8 mouse cellular contexts compared by ENCODE assay signal in the genomic region with DNA sequence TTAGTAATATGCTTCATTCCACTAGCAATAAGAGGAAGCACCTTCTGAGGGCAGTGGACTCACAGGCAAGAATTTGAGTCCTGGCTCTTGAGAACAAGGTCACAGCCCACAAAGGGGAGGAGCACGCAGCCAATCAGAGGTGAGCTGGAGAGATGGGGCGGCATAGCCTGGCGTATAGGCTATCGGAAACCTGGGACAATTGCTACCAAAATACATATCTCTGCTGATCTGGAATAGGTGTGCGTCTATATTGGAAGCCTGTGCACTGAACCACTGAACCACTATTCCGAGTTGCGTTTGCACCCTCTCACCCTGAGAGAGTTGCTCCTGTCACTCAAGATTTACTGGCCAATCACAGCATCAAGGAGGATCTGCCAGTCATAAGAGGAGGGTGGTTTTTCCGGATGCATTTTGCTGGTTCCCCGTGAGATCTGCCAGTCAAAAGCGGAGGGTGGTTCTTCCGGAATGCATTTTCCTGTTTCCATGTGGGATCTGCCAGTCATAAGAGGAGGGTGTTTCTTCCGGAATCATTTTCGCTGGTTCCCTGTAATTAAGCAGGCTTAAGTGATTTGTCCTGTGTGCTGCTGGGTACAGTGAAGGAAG.
DNase-seq lines count a peak whose midpoint lies in the region; ATAC-seq and TF ChIP-seq lines count a peak whose summit lies in the region.
"Not testable (repeated sequence)": the region's sequence is repeated elsewhere in the genome, so short reads cannot be mapped to it uniquely, and the experiment has no call there.

No protein-coding gene starts in this region.

- not testable (repeated sequence) for TF ChIP-seq CTCF in lung, adult 2 months (IDR thresholded peaks at IDR 0.05; ENCODE audit: insufficient read depth, low read length)

- not testable (repeated sequence) for H3K27me3 ChIP-seq in forebrain, embryonic 15.5 days

- H3K9me3 ChIP-seq in ES-E14 (ENCODE audit: control insufficient read depth, insufficient read depth, low read depth, low read length); forebrain, embryonic 15.5 days: not testable (repeated sequence)

- peak; percentile 69 for DNase-seq in ES-E14 (ENCODE audit: low read depth, low spot score)
- DNase-seq in cerebellum, adult 11-12 months, result peak; percentile 91
- peak; percentile 87 for DNase-seq in heart, postnatal 25 days (ENCODE audit: low spot score)
- peak; percentile 92 to 95 for DNase-seq in layer of hippocampus, adult 18-20 months (ENCODE audit: low spot score in 2 of 2)
- peak; percentile 86 for DNase-seq in lung, adult 2 months
- DNase-seq in thymus, adult 18-20 months, result peak; percentile 69 to 85

- peak overlapping the region; percentile 84 to 87 for H3K4me3 ChIP-seq in ES-E14 (ENCODE audit: insufficient read depth in 1 of 2, low read depth in 1 of 2, low read length in 2 of 2, poor library complexity in 1 of 2, severe bottlenecking in 1 of 2)
- peak overlapping the region; percentile 44 for H3K4me3 ChIP-seq in forebrain, embryonic 15.5 days
- H3K4me3 ChIP-seq in lung, adult 2 months (replicated peaks; ENCODE audit: extremely low read depth, low read depth, low read length), result peak overlapping the region; percentile 79

- not testable (repeated sequence) for H3K36me3 ChIP-seq in ES-E14 (ENCODE audit: control insufficient read depth, insufficient read depth, low read length, poor library complexity, severe bottlenecking); forebrain, embryonic 15.5 days

- 0% methylated on average over 13 of the region's 13 CpGs for WGBS in forebrain, embryonic 15.5 days
- WGBS in lung, adult 2 months, result 1% methylated on average over 13 of the region's 13 CpGs

- TF ChIP-seq POLR2A in lung, adult 2 months (IDR thresholded peaks at IDR 0.05; ENCODE audit: borderline replicate concordance, extremely low read depth, low read depth, low read length), result not testable (repeated sequence)

- ATAC-seq in forebrain, embryonic 15.5 days (replicated peaks), result peak; percentile 99
- peak; percentile 100 for ATAC-seq in neutrophil, adult 5-6 weeks (ENCODE audit: extremely low read depth, insufficient number of reproducible peaks, low FRiP score, poor library complexity, severe bottlenecking)

- intact Hi-C loops in heart, postnatal 25 days (cut with DNase I), result loop anchor here (2.0 kb wide), 1 partner anchor 79 kb away; no protein-coding TSS in a partner anchor

- not testable (repeated sequence) for H3K27ac ChIP-seq in ES-E14 (ENCODE audit: insufficient read depth, low read depth, low read length, poor library complexity, severe bottlenecking)
- peak overlapping the region; percentile 65 for H3K27ac ChIP-seq in forebrain, embryonic 15.5 days (replicated peaks)

- in situ Hi-C loops in ES-E14 (cut with MboI; ENCODE audit: low sequenced_read_pairs in 2 of 2, unreplicated experiment in 2 of 2), result not testable (repeated sequence)

- H3K4me1 ChIP-seq in ES-E14 (ENCODE audit: control insufficient read depth in 2 of 2, insufficient read depth in 2 of 2, low read length in 2 of 2, poor library complexity in 1 of 2); forebrain, embryonic 15.5 days; lung, adult 2 months (ENCODE audit: control insufficient read depth, insufficient read depth, low read length): not testable (repeated sequence)

- peak overlapping the region; percentile 77 for H3K9ac ChIP-seq in ES-E14 (ENCODE audit: insufficient read depth, low read depth, low read length, poor library complexity, severe bottlenecking)
- peak overlapping the region; percentile 45 for H3K9ac ChIP-seq in forebrain, embryonic 15.5 days (replicated peaks)

- H3K4me2 ChIP-seq in forebrain, embryonic 15.5 days (replicated peaks), result peak overlapping the region; percentile 41

TF ChIP-seq in ES-E14, 5 proteins besides CTCF, POLR2A, EP300 and RAD21:
- TF ChIP-seq CHD2 (IDR thresholded peaks at IDR 0.05; ENCODE audit: low read depth, low read length), result peak; percentile 84
